Mouse (Mus musculus) limb, embryonic 14.5 days (tissue): ENCODE measurements around the gene Pogz. TPM values are rescaled to one million over a fixed set of nuclear protein-coding genes. Genes with fewer than 3 reads are reported as not detected.
A peak's percentile ranks its signal among the peaks of the same experiment; 100 is the strongest.
"Not testable (repeated sequence)": the region's sequence is repeated elsewhere in the genome, so short reads cannot be mapped to it uniquely, and the experiment has no call there.

Experiments used
- ATAC-seq: fragments of 200-750 bp; cut with Nextera tagmentation; 2 replicates; pipeline ENCODE4 v1.8.0; 2017; ENCODE audit warnings: low read depth, moderate number of reproducible peaks, moderate TSS enrichment; ENCODE audit not compliant: low FRiP score
- DNase-seq: peaks from one replicate; pipeline ENCODE4 v3.0.0-alpha.2; 2015; ENCODE audit warnings: low spot score
- H3K27ac ChIP-seq: fragments of 300-500 bp; sonication (generic); replicated peaks from 2 replicates; pipeline ENCODE4 v1.5.1; 2014; ENCODE audit warnings: low read depth, mild to moderate bottlenecking, low read length, moderate library complexity, mixed read lengths
- H3K27me3 ChIP-seq: fragments of 300-500 bp; sonication (generic); 2 replicates; pipeline ENCODE4 v1.6.1; 2014; ENCODE audit warnings: low read length, mixed read lengths; ENCODE audit not compliant: control insufficient read depth, insufficient read depth
- H3K36me3 ChIP-seq: fragments of 300-500 bp; sonication (generic); 2 replicates; pipeline ENCODE4 v1.6.1; 2014; ENCODE audit warnings: mild to moderate bottlenecking, low read length, moderate library complexity, mixed read lengths; ENCODE audit not compliant: control insufficient read depth, insufficient read depth
- H3K4me1 ChIP-seq: fragments of 300-500 bp; sonication (generic); 2 replicates; pipeline ENCODE4 v1.6.1; 2014; ENCODE audit warnings: antibody characterized with exemption, low read length, mixed read lengths; ENCODE audit not compliant: control insufficient read depth, insufficient read depth
- H3K4me2 ChIP-seq: fragments of 300-500 bp; sonication (generic); replicated peaks from 2 replicates; pipeline ENCODE4 v1.6.1; 2014; ENCODE audit warnings: low read depth, mild to moderate bottlenecking, low read length, moderate library complexity; ENCODE audit not compliant: severe bottlenecking
- H3K4me3 ChIP-seq: fragments of 300-500 bp; sonication (generic); replicated peaks from 2 replicates; pipeline ENCODE4 v1.5.1; 2014; ENCODE audit warnings: low read length
- H3K9ac ChIP-seq: fragments of 300-500 bp; sonication (generic); 2 replicates; pipeline ENCODE4 v1.6.1; 2014; ENCODE audit warnings: mild to moderate bottlenecking, low read depth, low read length, moderate library complexity; ENCODE audit not compliant: severe bottlenecking
- H3K9me3 ChIP-seq: fragments of 300-500 bp; sonication (generic); 2 replicates; pipeline ENCODE4 v1.6.1; 2016; ENCODE audit warnings: low read length; ENCODE audit not compliant: control insufficient read depth
- POLR2A ChIP-seq: fragments of 200-500 bp; IDR thresholded peaks from 2 replicates; pipeline ENCODE4 v1.8.0; 2012; ENCODE audit warnings: inconsistent platforms, mild to moderate bottlenecking, moderate library complexity, borderline replicate concordance; ENCODE audit not compliant: insufficient read depth, insufficient read length; ENCODE audit errors: extremely low read depth
- WGBS: fragments of 180-500 bp; shearing (Covaris S2); extraction: QIAGEN DNeasy Blood & Tissue Kit; methylation state at CpG from one replicate; pipeline ENCODE4 v1.1.7; 2014; 5-methylcytosine and 5-hydroxymethylcytosine counted together
- polyA plus RNA-seq, 2 experiments: library from polyadenylated mRNA; depleted of rRNA in 1 of 2; stranded (reverse) in 1 of 2; unstranded in 1 of 2; fragments of >200 nt; fragmentation: Nextera tagmentation in 1 of 2; extraction: Ambion mirVana in 1 of 2; gene quantifications; 2 replicates each; pipeline versions ENCODE4 v1.2.1 to v1.2.3; 2012 to 2014

The Pogz gene
- polyA plus RNA-seq, 2 experiments: 19.6 to 45.8 TPM

DNA sequence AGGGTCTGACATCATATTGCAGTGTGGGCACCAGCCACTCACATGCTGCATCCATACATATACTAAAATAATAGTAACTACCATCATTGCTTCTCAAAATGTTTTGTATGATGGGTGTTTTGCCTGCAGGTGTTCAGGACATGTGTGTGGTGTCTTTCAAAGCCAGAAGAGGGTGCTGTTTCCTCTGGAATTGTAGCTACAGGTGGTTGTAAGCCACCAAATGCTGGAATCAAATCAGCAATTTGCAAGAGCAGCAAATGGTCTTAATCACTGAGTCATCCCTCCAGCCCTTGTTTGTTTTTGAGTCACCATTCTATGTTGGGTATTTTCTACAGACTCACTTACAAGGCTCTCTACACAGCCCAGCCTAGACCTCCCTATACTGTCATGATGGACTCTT lies 51.2 kb downstream of the Pogz start:
- ATAC-seq (no peak), DNase-seq (peak; percentile 40)
- Histone ChIP-seq H3K9ac (no peak overlapping the region), H3K4me3 (no peak overlapping the region), H3K4me1 (peaks cover 11% of the 10 kb centered on the region), H3K27me3 (no peaks in the 10 kb centered on the region), H3K27ac (no peak overlapping the region), H3K4me2 (no peak overlapping the region), H3K36me3 (peaks cover 17% of the 10 kb centered on the region), H3K9me3 (no peaks in the 10 kb centered on the region)
- TF ChIP-seq POLR2A: no peak

DNA sequence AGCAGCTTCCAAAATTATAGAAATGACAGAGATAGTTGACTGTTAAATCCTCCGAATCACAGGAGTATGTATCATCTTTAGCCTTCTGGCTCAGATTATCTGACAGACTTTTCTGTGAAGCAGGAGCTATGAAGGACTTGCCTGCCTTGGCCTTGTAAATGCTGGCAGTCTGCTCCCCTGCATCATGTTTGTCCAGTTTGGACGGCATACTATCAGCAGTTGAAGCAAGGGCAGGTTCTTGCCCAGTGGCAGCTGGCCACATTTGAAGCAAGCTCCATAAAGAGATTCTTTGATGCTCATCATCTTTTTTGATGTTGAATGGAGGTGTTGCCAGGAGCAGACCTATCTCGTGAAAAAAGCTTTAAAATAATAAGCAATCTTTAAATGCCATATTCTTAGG lies 56.7 kb downstream of the Pogz start:
- Histone ChIP-seq H3K4me1 (no peaks in the 10 kb centered on the region), H3K4me3 (no peak overlapping the region), H3K27ac (no peak overlapping the region), H3K4me2 (no peak overlapping the region), H3K9me3 (no peaks in the 10 kb centered on the region), H3K27me3 (no peaks in the 10 kb centered on the region), H3K36me3 (no peaks in the 10 kb centered on the region), H3K9ac (no peak overlapping the region)
- ATAC-seq: no peak
- DNase-seq: no peak
- 71% methylated on average over 3 of the region's 3 CpGs for WGBS
- no peak for TF ChIP-seq POLR2A

GRCm38 (mm10) chr3:94902747-94903146 lies 65.4 kb downstream of the Pogz start:
- DNase-seq (peak; percentile 85), ATAC-seq (no peak)
- H3K4me2 ChIP-seq: no peak overlapping the region
- no peaks in the 10 kb centered on the region for H3K4me1 ChIP-seq
- WGBS: 19% methylated on average over 7 of the region's 7 CpGs
- H3K36me3 ChIP-seq: no peaks in the 10 kb centered on the region
- no peak overlapping the region for H3K9ac ChIP-seq
- no peak overlapping the region for H3K27ac ChIP-seq
- no peaks in the 10 kb centered on the region for H3K27me3 ChIP-seq
- H3K9me3 ChIP-seq: no peaks in the 10 kb centered on the region
- TF ChIP-seq POLR2A: no peak
- no peak overlapping the region for H3K4me3 ChIP-seq

- not testable (repeated sequence) for H3K27ac ChIP-seq, ATAC-seq, H3K27me3 ChIP-seq, H3K4me1 ChIP-seq, H3K4me3 ChIP-seq, H3K36me3 ChIP-seq, DNase-seq, H3K9ac ChIP-seq, H3K4me2 ChIP-seq, H3K9me3 ChIP-seq
- WGBS: 58% methylated on average over 3 of the region's 3 CpGs
Observed at GRCm38 (mm10) chr3:94904759-94905158, 67.4 kb downstream of the Pogz start.

DNA sequence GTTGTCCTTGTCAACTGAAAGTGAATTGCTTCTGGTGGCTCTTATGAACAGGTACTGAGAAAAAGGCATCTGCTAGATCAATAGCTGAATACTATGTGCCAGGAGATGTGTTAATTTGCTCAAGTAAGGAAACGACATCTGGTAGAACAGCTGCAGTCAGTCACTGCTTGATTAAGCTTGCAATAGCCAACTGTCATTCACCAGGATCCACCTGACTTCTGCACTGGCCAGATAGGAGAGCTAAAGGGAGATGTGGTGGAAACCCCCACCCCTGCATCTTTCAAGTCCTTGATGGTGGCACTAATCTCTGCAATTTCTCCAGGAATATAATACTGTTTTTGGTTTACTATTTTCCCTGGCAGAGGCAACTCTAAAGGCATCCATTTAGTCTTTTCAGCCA lies 69.1 kb downstream of the Pogz start:
- no peak overlapping the region for H3K27ac ChIP-seq
- WGBS: 45% methylated on average over 1 of the region's 1 CpGs
- ATAC-seq (no peak), DNase-seq (no peak)
- no peaks in the 10 kb centered on the region for H3K36me3 ChIP-seq
- H3K27me3 ChIP-seq: no peaks in the 10 kb centered on the region
- no peaks in the 10 kb centered on the region for H3K9me3 ChIP-seq
- no peak overlapping the region for H3K9ac ChIP-seq
- no peak overlapping the region for H3K4me3 ChIP-seq
- no peaks in the 10 kb centered on the region for H3K4me1 ChIP-seq
- TF ChIP-seq POLR2A: no peak
- no peak overlapping the region for H3K4me2 ChIP-seq

GRCm38 (mm10) chr3:94911050-94911693 lies 73.8 kb downstream of the Pogz start:
- Histone ChIP-seq H3K9ac (no peak overlapping the region), H3K27me3 (no peaks in the 10 kb centered on the region), H3K4me3 (no peak overlapping the region), H3K4me1 (0 out of 2 replicates have a peak, but pooled peaks cover 2% of the 10 kb centered on the region), H3K9me3 (no peaks in the 10 kb centered on the region), H3K4me2 (no peak overlapping the region), H3K36me3 (no peaks in the 10 kb centered on the region), H3K27ac (no peak overlapping the region)
- WGBS: 79% methylated on average over 2 of the region's 2 CpGs
- no peak for TF ChIP-seq POLR2A
- ATAC-seq (no peak), DNase-seq (no peak)
